Mouse (Mus musculus): ENCODE measurements around the gene Nav1. TPM values are rescaled to one million over a fixed set of nuclear protein-coding genes. Genes with fewer than 3 reads are reported as not detected.

Nav1 gene
- total and polyA plus RNA-seq, 2 experiments from 2014 or later: 46.5 to 99.1 TPM

- Histone ChIP-seq H3K9me3 (ENCODE audit: low read length) (no peaks in the 10 kb centered on the region), H3K4me2 (ENCODE audit: low read depth, low read length, poor library complexity, severe bottlenecking) (no peak overlapping the region), H3K27me3 (ENCODE audit: insufficient read depth, low read length) (no peaks in the 10 kb centered on the region), H3K4me1 (ENCODE audit: insufficient read depth, low read length) (peaks cover 28% of the 10 kb centered on the region), H3K4me3 (ENCODE audit: low read depth, low read length) (no peak overlapping the region), H3K27ac (ENCODE audit: low read depth, low read length) (no peak overlapping the region), H3K36me3 (ENCODE audit: insufficient read depth, low read length) (0 out of 2 replicates have a peak, but pooled peaks cover 6% of the 10 kb centered on the region), H3K9ac (replicated peaks; ENCODE audit: low read length, poor library complexity, severe bottlenecking) (no peak overlapping the region)
- ATAC-seq (ENCODE audit: low FRiP score): no peak
- no peak for TF ChIP-seq CTCF (IDR thresholded peaks at IDR 0.05)
- no peak for DNase-seq (ENCODE audit: low spot score)
- WGBS: 73% methylated on average over 4 of the region's 4 CpGs
These were observed 32.5 kb downstream of the Nav1 start for GRCm38 (mm10) chr1:135574451-135575208.

- WGBS: 28% methylated on average over 4 of the region's 4 CpGs
- ATAC-seq (ENCODE audit: low FRiP score) (no peak), DNase-seq (ENCODE audit: low spot score) (no peak)
- H3K4me1 ChIP-seq (ENCODE audit: insufficient read depth, low read length): peaks cover 17% of the 10 kb centered on the region
- no peak for TF ChIP-seq CTCF (IDR thresholded peaks at IDR 0.05)
- no peak overlapping the region for H3K4me3 ChIP-seq (ENCODE audit: low read depth, low read length)
- no peak overlapping the region for H3K4me2 ChIP-seq (ENCODE audit: low read depth, low read length, poor library complexity, severe bottlenecking)
- no peaks in the 10 kb centered on the region for H3K9me3 ChIP-seq (ENCODE audit: low read length)
- peaks cover 6% of the 10 kb centered on the region; the same call in 1 of the 2 replicates for H3K36me3 ChIP-seq (ENCODE audit: insufficient read depth, low read length)
- H3K27ac ChIP-seq (ENCODE audit: low read depth, low read length): no peak overlapping the region
- H3K27me3 ChIP-seq (ENCODE audit: insufficient read depth, low read length): no peaks in the 10 kb centered on the region
- H3K9ac ChIP-seq (replicated peaks; ENCODE audit: low read length, poor library complexity, severe bottlenecking): no peak overlapping the region
These were observed 34.8 kb downstream of the Nav1 start for GRCm38 (mm10) chr1:135572139-135572892.

DNA sequence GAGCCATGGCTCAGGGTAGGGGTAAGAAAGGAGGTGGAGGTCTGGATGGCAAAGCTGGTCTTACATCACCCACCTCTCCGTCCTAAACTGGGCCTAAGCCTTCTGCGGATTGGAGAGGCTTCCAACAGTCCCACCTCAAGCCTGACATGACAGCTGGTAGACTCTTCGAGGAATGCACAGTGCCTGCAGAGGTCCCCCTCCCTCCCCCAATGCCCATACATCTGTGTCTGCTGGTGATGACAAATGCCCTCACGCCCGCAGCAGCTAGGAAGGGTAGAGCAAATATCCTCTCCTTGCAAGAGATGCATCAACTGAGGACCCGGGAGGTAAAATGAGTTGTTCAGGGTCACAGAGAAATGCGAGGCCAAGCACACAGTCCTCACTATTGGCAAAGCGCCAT lies 39.0 kb downstream of the Nav1 start:
- no peaks in the 10 kb centered on the region for H3K9me3 ChIP-seq (ENCODE audit: low read length)
- 78% methylated on average over 8 of the region's 8 CpGs for WGBS
- H3K4me1 ChIP-seq (ENCODE audit: insufficient read depth, low read length): peaks cover 27% of the 10 kb centered on the region
- H3K27me3 ChIP-seq (ENCODE audit: insufficient read depth, low read length): no peaks in the 10 kb centered on the region
- no peak overlapping the region for H3K9ac ChIP-seq (replicated peaks; ENCODE audit: low read length, poor library complexity, severe bottlenecking)
- H3K4me3 ChIP-seq (ENCODE audit: low read depth, low read length): no peak overlapping the region
- H3K4me2 ChIP-seq (ENCODE audit: low read depth, low read length, poor library complexity, severe bottlenecking): no peak overlapping the region
- no peaks in the 10 kb centered on the region; the same call in 1 of the 2 replicates for H3K36me3 ChIP-seq (ENCODE audit: insufficient read depth, low read length)
- ATAC-seq (ENCODE audit: low FRiP score) (no peak), DNase-seq (ENCODE audit: low spot score) (no peak)
- H3K27ac ChIP-seq (ENCODE audit: low read depth, low read length): no peak overlapping the region
- no peak for TF ChIP-seq CTCF (IDR thresholded peaks at IDR 0.05)

GRCm38 (mm10) chr1:135566611-135567010 lies 40.5 kb downstream of the Nav1 start:
- H3K9me3 ChIP-seq (ENCODE audit: low read length): no peaks in the 10 kb centered on the region
- no peak overlapping the region for H3K9ac ChIP-seq (replicated peaks; ENCODE audit: low read length, poor library complexity, severe bottlenecking)
- DNase-seq (ENCODE audit: low spot score) (no peak), ATAC-seq (ENCODE audit: low FRiP score) (no peak)
- TF ChIP-seq CTCF (IDR thresholded peaks at IDR 0.05): no peak
- no peak overlapping the region for H3K4me3 ChIP-seq (ENCODE audit: low read depth, low read length)
- no peak overlapping the region for H3K4me2 ChIP-seq (ENCODE audit: low read depth, low read length, poor library complexity, severe bottlenecking)
- no peaks in the 10 kb centered on the region for H3K27me3 ChIP-seq (ENCODE audit: insufficient read depth, low read length)
- peaks cover 26% of the 10 kb centered on the region for H3K4me1 ChIP-seq (ENCODE audit: insufficient read depth, low read length)
- 79% methylated on average over 7 of the region's 7 CpGs for WGBS
- no peak overlapping the region for H3K27ac ChIP-seq (ENCODE audit: low read depth, low read length)
- H3K36me3 ChIP-seq (ENCODE audit: insufficient read depth, low read length): no peaks in the 10 kb centered on the region; the same call in 1 of the 2 replicates

GRCm38 (mm10) chr1:135565775-135566174 lies 41.3 kb downstream of the Nav1 start:
- Histone ChIP-seq H3K27ac (ENCODE audit: low read depth, low read length) (peak overlapping the region; percentile 28; the same call in 1 of the 2 replicates), H3K9me3 (ENCODE audit: low read length) (no peaks in the 10 kb centered on the region), H3K36me3 (ENCODE audit: insufficient read depth, low read length) (no peaks in the 10 kb centered on the region; the same call in 1 of the 2 replicates), H3K4me1 (ENCODE audit: insufficient read depth, low read length) (peaks cover 32% of the 10 kb centered on the region), H3K4me3 (ENCODE audit: low read depth, low read length) (no peak overlapping the region), H3K4me2 (ENCODE audit: low read depth, low read length, poor library complexity, severe bottlenecking) (no peak overlapping the region), H3K9ac (replicated peaks; ENCODE audit: low read length, poor library complexity, severe bottlenecking) (no peak overlapping the region), H3K27me3 (ENCODE audit: insufficient read depth, low read length) (no peaks in the 10 kb centered on the region)
- WGBS: 57% methylated on average over 5 of the region's 5 CpGs
- ATAC-seq (ENCODE audit: low FRiP score): no peak
- TF ChIP-seq CTCF (IDR thresholded peaks at IDR 0.05): no peak
- DNase-seq (ENCODE audit: low spot score): peak; percentile 55

Measured in midbrain, postnatal 0 days (tissue).